Mouse (Mus musculus): ENCODE measurements around the gene Mst1.

Gene Mst1

DNA sequence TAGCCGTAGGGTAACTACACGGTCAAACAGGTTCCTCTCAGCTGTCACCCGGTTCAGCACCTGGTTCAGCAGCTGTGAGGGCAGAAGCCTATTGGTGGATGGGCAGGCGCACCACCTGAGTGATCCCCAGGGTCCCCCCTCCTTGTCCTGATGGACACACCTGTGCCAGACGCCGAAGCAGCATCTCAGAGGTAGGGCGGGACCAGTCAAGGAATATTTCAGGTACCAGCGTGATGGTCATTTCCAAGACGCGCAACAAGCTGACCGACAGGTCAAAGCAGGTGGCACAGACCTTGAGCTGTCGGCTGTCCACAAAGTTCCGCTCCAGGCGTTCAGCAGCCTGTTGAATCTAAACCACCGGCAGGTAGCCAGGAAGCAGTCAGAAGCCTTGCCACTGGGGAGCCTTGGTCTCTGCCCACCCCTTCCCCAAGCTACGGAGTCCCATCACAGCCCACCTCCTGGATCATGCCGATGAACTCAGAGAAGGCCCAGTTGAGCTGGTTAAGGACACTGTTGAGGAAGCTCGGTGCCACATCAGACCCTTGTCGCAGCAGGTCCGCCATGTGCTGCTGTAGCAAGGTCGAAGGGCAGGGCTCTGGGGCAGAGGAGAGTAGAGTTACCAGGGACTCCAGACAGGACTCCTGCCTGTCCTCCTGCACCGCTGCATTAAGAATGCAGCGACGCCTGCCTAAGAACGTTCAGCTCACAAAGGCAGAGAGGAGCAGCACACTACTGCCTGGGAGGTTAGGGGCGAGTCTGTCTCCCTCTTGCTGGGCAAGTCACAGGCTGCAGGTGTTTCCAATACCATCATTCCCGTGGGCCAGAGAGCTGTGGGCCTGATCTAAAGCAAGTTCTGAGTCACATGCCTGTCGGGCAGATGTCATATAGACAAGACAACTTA is 23.6 kb upstream of the Mst1 start:
- no peak for DNase-seq (ENCODE audit: low read depth, low spot score)

DNA sequence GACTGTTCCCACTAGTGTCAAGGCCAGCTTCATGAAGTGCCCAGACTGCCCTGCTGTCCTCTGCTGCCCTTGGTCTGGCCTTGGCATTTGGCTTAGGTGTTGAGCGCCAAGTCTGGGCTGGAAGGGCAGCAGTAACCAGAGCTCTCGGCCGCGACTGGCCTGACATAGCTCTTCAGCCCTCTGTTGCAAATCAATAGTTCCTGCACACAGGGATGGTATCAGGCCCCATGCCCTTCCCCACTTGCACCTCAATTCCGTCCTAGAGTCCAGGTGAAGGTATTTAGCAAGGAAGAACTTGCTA is 23.0 kb upstream of the Mst1 start:
- DNase-seq (ENCODE audit: low read depth, low spot score), result no peak

DNA sequence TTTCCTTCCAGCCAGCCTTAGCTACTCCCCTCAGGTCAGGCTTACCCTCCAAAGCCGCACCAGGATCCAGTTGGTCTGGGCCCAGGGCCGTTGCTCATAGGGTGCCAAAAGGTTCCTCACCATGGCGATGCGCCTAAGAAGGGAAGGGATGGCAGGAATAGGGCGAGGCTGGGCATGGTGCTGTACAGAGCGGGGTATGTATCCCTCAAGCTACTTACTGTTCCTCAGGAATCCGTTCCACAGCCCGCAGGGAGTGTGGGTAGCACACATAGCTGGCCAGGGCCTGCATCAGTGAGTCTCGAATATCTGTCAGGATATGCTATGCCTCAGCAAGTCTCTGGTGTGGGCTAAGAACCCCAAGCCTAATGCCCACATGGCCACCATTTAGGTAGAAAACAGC is 21.9 kb upstream of the Mst1 start:
- DNase-seq (ENCODE audit: low read depth, low spot score), result no peak

DNA sequence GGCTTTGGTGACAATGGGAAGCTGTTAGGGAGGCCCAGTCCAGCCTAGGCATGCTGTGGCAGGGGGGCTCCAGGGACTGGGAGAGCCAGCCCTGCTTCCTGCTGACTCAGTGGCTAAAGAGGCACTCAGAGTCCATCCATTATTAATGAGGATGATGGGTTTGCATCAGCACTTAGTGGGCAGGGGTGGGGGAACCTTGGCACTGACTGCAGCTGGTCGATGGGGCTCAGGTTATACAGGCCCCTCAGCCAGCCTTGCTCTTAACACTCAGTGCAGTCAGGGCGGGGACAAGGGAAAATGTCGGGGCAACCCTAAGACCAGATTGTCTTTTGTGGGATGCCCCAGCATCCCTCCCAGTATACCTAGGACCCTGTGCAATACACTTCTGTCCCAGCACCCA is 18.1 kb upstream of the Mst1 start:
- DNase-seq (ENCODE audit: low read depth, low spot score), result no peak

DNA sequence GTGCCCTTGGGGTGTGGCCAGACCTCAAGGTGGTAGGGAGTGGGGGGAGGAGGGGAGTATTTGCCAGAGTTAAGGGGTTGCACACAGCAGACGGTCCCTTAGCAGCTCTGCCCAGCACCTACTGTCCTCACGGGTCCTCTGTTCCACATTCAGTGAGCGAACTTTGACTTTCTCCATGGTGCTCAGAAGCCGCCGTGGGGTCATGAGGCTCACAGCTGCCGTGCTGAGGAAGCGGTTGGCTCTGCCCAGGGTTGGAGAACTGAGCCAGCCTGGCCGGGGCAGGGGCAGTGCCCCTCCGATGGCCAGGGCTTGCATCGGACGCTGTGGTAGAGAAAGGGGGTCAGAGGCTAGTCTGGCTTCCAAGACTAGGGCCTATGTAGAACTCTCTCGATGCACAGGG is 16.9 kb upstream of the Mst1 start:
- no peak for DNase-seq (ENCODE audit: low read depth, low spot score)

DNA sequence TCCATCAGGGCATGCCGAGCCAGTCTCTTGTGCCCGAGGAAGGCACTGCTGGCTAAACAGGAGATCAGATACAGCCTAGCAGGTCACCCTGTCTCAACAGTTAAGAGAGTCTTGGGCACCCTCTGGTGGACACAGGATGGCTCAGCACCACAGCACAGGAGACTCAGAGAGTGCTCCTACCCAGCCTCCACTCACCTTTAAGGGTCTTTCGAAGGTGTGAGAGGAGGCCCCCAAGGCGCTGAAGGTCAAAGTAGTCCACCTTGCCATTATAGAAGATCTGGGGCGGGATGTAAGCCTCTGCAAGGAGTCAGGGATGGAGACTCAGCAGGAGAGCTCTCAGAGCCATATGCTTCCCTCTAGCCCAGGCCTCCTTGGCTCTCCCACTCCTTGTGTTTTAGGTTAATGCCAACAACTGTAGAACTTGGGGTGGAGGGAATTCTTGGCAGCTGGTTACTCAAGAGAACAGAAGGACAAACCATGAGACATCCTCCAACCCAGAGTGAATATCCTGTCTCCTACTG is 14.7 kb upstream of the Mst1 start:
- DNase-seq (ENCODE audit: low read depth, low spot score), result no peak

DNA sequence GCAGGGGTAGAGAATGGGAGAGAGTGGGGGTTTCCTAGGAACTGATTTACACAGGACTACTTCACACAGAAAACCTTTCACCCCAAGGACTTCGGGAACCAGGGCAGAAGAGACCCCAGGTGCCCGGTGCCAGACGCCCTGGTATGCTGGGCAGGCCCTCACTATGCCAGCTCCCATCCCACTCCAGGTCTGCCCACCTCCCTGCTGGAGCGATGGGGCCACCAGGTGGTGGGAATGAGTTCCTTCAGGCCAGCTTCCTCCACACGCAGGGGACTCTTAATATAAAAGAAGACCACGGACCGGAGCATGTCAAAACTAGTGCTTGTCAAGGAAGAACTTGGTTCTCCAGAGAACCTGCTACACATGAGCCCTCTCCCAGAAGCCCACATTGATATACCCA is 13.0 kb upstream of the Mst1 start:
- no peak for DNase-seq (ENCODE audit: low read depth, low spot score)

DNA sequence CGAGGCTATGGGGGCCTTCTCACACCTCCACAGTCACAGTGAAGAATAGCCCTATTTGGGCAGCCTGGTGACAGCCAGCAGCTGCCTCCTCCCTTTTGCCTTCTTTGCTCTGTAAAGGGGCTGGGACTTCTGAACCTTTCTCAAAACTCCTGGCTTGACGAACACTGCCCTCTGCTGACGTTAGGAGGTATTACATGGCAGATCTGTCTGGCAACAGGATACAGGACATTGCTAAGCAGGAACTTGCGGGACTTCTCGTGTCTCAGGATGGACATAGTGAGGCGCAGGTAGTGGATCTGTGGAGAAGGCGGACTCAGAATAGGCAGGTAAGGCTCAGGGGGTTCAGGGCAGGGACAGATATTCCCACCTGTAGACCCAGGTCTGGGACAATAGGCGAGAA is 12.3 kb upstream of the Mst1 start:
- DNase-seq (ENCODE audit: low read depth, low spot score), result peak; percentile 82

DNA sequence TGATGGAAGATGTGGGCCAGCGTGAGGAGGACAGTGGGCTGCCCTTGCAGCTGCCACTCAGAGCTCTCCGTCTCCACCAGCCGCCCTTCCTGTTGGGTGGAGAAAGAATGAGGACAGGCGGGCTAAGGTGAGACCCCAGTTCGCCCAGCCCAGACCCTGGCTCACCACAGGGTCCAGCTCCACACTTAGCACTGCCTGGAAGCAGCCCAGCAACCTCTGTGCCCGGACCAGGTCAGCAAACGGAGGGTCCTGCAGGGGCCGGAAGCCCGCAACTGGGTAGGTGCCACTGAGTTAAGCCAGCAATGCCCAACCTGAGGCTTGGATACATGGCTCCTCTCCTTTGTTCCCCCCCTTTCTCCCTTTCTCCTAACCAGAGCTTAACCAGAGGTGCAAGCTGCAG is 11.2 kb upstream of the Mst1 start:
- no peak for DNase-seq (ENCODE audit: low read depth, low spot score)

DNA sequence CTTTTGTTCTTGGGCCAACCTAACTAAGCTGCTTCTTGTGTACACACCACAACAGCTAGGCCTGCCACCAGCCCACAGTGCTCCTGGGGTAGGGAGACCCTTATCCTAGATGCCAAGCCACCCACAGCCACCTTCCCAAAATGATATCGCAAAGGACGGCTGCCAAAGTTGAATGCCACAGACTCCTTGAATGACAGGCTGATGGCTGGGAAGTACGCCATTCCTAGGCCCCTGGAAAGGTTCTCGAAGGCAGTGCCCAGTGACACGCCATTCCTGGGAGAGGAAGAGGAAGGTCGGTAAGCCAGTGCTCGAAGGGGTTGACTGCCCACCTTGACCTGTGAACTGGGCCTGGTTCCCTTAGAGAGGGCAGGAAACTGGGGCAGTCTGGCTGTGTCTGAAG is 10.7 kb upstream of the Mst1 start:
- DNase-seq (ENCODE audit: low read depth, low spot score), result no peak

DNA sequence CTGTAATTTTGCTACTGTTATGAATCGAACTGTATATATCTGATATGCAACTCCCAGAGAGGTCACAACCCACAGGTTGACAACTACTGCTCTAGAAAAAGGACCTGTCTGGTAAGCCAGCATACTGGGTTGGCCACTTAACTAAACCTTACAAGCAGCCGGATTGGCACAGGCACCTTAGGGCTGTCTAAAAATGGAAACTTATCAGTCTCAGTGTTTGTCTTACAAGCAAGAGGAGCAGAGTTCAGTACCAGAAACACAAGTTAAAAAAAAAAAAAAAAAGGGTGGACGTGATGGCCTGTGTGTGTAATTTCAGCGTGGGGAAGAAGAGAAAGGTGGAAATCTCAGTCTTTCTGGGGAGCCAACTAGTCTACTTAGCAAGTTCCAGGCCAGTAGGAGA is 8.4 kb upstream of the Mst1 start:
- no peak for DNase-seq (ENCODE audit: low read depth, low spot score)

DNA sequence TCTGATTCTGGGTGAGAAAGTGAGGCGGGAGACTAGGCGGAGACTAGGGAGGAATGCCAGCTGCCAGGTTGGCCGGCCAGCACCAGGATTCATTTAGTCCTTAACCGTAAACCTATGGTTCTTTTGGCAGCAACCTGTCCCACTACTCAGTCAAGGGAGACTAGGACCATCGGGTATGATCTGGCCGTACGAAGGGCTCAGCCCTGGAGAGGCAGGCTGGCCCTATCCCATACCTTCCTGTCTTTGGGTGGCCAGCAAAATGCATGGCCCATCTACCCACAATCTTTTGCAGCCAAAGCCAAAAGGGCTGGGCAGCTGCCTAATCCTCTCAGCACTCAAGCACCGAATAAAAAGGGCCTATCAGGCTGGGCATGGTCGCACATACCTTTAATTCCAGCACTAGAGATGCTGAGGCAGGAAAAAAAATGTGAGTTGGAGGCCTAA is 7.7 kb upstream of the Mst1 start:
- no peak for DNase-seq (ENCODE audit: low read depth, low spot score)

DNA sequence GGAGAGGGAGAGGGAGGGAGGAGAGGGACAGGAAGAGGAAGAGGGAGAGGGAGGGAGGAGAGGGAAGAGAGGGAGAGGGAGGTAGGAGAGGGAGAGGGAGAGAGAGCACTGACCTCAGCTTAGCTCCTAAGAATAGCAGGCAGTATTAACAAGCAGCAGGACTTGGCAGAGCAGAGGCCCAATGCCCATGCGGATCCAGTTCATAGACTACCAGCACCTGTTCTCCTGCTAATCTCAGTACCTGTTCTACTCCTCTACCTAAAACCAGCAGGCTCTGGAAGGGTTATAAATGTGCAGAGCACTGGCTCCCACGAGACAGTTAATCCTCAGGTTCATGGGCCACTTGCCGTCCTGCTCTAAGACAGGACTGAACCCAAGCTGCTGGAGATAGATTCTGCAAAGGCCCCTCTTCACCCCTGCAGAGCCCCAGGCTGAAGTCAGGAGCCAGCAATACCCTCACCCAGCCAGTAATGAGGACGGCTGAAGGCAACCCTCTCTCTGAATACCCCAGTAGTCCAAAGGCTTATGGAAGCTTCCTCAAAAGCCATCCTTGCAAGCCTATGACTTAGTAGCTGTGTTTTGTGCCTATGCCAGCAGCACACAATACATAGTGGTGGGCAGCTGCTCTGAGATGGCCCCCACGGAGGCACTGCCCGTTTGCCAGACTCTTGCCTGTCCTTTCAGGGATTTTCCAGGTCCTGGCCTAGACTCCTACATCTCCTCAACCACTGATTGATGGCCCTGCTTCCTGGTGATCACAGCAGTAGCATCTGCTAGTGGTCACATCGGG is 6.9 kb upstream of the Mst1 start:
- no peak for DNase-seq (ENCODE audit: low read depth, low spot score)

DNA sequence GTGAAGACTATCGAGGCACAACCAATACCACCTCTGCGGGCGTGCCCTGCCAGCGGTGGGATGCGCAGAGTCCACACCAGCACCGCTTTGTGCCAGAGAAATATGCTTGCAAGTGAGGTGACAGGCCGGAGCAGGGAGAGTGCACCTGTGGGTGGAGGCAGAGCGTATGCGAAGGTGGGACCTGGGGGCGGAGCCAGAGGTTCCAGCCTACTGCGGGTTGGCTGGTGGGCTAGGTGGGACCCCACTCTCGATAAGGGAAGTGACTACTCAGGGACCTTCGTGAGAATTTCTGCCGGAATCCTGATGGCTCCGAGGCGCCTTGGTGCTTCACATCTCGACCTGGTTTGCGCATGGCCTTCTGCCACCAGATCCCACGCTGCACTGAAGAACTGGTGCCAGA is 2.3 kb downstream of the Mst1 start:
- DNase-seq (ENCODE audit: low read depth, low spot score), result no peak

DNA sequence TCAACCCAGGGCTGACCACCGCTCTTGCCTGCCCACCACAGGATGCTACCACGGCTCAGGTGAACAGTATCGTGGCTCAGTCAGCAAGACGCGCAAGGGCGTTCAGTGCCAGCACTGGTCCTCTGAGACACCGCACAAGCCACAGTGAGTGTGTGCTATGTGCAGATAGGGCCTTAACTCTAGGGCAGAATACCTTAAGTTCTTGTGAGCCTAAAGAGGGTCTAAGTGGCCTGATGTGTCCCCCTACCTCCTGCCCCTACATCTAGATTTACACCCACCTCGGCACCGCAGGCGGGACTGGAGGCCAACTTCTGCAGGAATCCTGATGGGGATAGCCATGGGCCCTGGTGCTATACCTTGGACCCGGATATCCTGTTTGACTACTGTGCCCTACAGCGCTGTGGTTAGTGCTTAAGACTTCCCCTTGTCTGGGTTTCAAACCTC is 2.8 kb downstream of the Mst1 start, which contains the start of gene Rnf123:
TSS of gene Rnf123 (minus strand) at position 359 of the 444 bp plus-strand sequence.
- DNase-seq (ENCODE audit: low read depth, low spot score), result no peak

DNA sequence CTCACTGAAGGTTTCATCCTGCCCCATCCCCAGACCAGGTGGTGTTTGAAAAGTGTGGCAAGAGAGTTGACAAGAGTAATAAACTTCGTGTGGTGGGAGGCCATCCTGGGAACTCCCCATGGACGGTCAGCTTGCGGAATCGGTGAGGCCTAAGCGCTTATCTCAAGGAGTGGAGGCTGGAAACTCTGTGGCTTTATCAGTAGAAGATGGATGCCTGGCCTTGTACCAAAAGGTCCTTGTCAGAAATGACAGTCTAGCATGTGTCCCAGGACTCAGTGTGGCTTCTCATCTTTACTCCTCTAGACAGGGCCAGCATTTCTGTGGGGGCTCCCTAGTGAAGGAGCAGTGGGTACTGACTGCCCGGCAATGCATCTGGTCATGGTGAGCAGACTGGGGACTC is 3.3 kb downstream of the Mst1 start:
- no peak for DNase-seq (ENCODE audit: low read depth, low spot score)

DNA sequence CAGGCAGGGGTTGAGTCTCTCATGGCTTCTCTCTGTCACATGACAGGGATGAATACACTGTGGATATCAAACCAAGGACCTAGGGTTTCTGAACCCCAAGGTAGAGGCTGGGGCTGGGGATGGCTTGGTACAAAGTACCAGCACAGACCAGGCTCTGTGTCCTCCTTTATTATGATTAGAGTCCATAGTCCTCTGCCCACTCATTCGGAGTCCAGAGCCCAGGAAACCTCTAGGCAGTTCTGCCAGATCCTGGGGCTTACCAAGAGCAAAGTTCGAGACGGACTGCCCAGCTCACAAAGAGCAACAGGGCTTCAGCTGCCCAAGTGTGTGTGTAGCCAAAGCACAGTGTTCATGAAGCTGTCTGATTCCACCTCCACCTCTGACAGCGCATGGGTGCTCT is 5.0 kb downstream of the Mst1 start:
- no peak for DNase-seq (ENCODE audit: low read depth, low spot score)

DNA sequence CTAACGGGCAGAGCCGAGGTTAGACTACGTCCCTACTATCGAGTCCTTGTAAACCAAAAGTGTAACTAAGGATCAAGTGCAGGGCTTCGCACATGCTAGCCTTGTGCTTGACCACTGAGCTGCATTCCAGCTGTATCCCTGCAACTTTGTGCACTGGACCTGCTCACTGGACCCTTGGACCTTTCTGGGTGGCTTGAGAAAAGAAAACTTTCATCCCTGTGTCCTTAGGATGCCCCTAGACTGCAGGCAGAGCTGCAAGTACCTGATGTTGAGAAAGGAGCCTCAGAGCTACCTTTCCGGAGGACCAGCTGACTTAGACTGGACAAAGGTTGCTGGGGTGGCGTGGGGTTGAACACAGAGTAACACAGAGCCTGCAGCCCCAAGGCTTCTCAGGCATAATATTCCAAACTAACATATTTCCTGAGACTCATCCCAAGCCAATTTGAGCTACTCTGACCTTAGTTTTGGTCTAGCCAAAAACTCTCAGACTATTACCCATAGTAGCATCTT is 10.4 kb downstream of the Mst1 start:
- DNase-seq (ENCODE audit: low read depth, low spot score), result no peak

DNA sequence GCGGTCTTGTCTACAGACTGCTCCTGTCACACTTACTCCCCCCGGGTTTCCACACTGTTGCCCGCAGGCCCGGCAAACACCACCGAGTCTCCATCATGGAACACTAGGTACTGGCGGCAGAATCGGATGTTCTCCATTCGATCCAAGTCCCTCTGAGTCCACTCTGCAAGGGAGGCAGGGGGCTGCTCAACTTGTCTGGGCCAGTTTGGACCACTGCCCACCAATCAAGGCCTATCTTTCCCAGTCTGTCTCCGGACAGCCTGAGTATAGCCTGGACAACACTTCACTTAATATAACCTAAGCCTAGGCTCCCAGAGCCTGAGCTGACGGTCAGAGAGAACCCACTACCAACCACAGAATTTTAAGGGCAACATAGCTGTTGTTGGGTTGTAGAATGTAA is 13.3 kb downstream of the Mst1 start:
- DNase-seq (ENCODE audit: low read depth, low spot score), result no peak

DNA sequence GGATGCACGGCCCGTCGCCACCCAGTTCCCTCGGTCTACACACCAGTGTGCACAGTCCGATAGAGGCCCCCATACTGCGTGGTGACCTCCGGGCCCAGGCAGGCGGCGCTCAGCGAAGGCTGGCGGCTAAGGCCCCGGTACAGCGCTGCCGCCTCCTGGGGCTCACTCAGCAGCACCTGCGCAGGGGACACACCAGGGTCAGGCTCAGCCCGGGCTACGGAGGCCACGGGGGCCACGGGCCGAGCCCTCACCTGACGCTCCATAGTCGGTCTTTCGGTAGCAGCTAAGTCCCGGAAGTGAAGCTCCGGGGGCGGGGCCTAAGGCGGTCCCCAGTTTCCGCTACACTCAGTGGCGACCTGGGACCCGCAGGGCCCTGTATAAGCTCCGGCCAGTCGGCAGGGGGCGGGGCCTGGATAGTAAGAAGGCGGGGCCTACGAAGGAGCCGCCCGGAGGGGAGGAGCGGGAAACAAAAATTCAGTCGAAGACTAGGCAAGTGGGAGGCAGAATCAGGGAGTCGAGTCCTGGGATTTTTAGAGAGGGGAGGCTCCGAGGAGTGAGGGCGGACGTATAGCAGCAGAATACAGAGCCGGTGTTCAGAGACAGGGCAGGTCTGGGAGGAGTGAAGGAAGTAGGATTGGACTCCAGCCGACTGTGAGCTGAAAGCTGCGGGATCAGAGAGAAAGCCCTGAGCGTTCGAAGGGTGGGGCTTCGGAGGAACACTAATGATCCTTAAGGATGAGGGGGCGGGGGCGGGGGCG is 14.1 kb downstream of the Mst1 start, which contains the start of gene Apeh:
TSS of gene Apeh (minus strand) at position 423 of the 758 bp plus-strand sequence.
- peak; percentile 97 for DNase-seq (ENCODE audit: low read depth, low spot score)

DNA sequence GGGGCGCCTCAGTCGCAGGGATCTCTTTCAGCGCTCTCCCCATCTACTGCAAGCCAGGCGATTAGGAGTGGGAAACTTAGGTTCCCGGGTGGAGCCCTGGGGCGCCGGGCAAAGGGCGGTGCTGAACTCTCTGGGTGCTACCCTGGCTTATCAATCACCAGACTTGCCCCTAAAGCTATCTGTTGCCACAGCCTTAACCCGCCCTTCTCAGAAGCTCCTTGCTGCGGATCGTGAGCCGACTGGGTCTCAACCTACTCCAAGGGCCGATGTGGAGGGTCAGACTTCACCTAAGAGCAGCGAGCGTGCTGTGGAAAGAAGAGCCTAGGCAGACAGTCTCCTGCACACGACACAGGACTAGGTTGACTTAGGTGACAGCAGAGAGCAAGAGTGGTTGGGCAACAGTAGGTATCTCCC is 14.8 kb downstream of the Mst1 start:
- peak; percentile 91 for DNase-seq (ENCODE audit: low read depth, low spot score)

DNA sequence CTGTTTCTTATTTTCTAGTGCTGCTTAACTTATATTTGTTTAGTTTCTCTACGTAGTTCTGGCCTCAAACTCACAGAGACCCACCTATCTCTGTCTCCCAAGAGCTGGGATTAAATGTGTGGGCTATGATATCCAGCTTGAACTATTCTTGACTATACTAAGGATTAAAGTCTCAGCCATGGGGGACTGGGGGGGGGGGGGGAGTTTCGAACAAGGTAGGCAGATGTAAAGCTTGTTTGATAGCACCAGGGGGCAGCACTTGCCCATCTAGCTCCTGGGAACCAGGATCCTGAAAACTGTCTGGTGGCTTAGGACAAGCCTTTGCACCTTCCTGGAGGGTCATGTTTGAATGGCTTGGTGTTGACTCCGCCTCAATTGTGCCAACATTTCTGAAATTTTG is 15.3 kb downstream of the Mst1 start:
- peak; percentile 76 for DNase-seq (ENCODE audit: low read depth, low spot score)

Measured in c-Kit-negative CD71-positive TER-119-positive erythroid progenitor cells, embryonic 14.5 days (primary cell).